Mouse (Mus musculus) limb, embryonic 15.5 days (tissue): ENCODE measurements around the gene Ano9. TPM values are rescaled to one million over a fixed set of nuclear protein-coding genes. Genes with fewer than 3 reads are reported as not detected.

Experiments
- ATAC-seq: fragments of 200-750 bp; cut with Nextera tagmentation; 2 replicates; pipeline ENCODE4 v1.8.0; 2017; ENCODE audit warnings: low read depth, moderate TSS enrichment; ENCODE audit not compliant: insufficient number of reproducible peaks, low FRiP score, low TSS enrichment
- H3K27ac ChIP-seq: fragments of 300-500 bp; sonication (generic); 2 replicates; pipeline ENCODE4 v1.5.1; 2015; ENCODE audit warnings: moderate library complexity, mild to moderate bottlenecking, inconsistent platforms
- H3K27me3 ChIP-seq: fragments of 300-500 bp; sonication (generic); 2 replicates; pipeline ENCODE4 v1.6.1; 2015; ENCODE audit warnings: inconsistent platforms
- H3K36me3 ChIP-seq: fragments of 300-500 bp; sonication (generic); 2 replicates; pipeline ENCODE4 v1.6.1; 2015; ENCODE audit warnings: inconsistent platforms
- H3K4me1 ChIP-seq: fragments of 300-500 bp; sonication (generic); 2 replicates; pipeline ENCODE4 v1.6.1; 2015; ENCODE audit warnings: inconsistent platforms
- H3K4me2 ChIP-seq: fragments of 300-500 bp; sonication (generic); 2 replicates; pipeline ENCODE4 v1.6.1; 2015; ENCODE audit warnings: mild to moderate bottlenecking, inconsistent platforms
- H3K4me3 ChIP-seq: fragments of 300-500 bp; sonication (generic); 2 replicates; pipeline ENCODE4 v1.5.1; 2015; ENCODE audit warnings: mild to moderate bottlenecking, inconsistent platforms
- H3K9ac ChIP-seq: fragments of 300-500 bp; sonication (generic); 2 replicates; pipeline ENCODE4 v1.6.1; 2015; ENCODE audit warnings: inconsistent platforms
- H3K9me3 ChIP-seq: fragments of 300-500 bp; sonication (generic); 2 replicates; pipeline ENCODE4 v1.6.1; 2016; ENCODE audit warnings: inconsistent platforms
- WGBS: fragments of 180-500 bp; shearing (Covaris S2); methylation state at CpG from one replicate; pipeline ENCODE4 v1.1.7; 2015; 5-methylcytosine and 5-hydroxymethylcytosine counted together
- polyA plus RNA-seq: library from polyadenylated mRNA; unstranded; fragments of >200 nt; fragmentation: Nextera tagmentation; extraction: Ambion mirVana; gene quantifications from 2 replicates; pipeline ENCODE4 v1.2.1, GENCODE M21; 2015

The Ano9 gene
- polyA plus RNA-seq, 1 experiment from 2014 or later: 24.1 TPM

DNA sequence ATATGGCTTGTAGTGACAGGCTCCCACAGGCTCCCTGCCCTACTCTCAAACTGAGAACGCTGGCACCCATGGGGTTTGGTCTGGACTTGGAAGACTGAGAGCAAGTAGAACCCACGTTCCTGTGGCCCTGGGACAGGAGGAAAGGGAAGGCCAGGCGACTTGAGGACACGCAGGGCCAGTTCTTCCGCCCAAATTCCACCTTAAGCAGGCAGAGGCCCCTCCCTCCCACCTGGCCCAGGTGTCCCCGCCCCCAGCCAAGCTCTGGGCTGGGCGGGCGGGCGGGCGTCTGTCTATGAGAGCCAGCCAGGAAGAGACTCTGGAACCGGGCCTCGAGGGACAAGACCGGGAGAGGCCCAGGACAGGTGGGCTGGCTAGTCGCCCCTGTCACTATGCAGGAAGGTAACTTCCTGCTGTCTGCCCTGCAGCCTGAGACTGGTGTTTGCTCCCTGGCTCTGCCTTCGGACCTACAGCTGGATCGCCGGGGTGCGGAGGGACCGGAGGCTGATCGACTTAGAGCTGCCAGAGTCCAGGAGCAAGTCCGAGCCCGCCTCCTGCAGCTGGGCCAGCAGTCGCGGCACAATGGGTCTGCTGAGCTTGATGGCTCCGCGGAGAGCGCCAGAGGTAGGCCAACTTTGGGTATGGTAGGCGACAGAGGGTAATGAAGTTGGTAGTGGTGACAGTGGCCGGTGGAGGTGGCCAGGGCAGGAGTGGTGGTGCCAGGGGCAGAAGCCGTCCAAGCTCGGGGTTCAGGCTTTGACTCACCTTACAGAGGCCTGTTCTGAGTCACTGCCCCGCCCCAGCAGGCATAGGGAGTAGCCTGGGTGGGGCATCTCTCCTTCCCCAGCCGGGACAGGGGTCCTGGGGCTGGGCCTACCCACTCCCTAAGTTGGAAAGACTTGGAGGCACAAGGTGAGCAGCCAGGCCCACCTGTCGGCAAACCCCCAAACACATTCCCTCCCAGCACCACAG is 37.8 kb downstream of the Ano9 start:
- peak overlapping the region; percentile 35 for H3K4me3 ChIP-seq
- peaks cover 9% of the 10 kb centered on the region; the same call in 1 of the 2 replicates for H3K4me1 ChIP-seq
- peak overlapping the region; percentile 35 for H3K9ac ChIP-seq
- WGBS: 26% methylated on average over 32 of the region's 34 CpGs
- no peaks in the 10 kb centered on the region for H3K9me3 ChIP-seq
- peaks cover 7% of the 10 kb centered on the region; the same call in 1 of the 2 replicates for H3K27me3 ChIP-seq
- no peak for ATAC-seq
- peak overlapping the region; percentile 27 for H3K4me2 ChIP-seq
- H3K36me3 ChIP-seq: 0 out of 2 replicates have a peak, but pooled peaks cover 6% of the 10 kb centered on the region
- H3K27ac ChIP-seq: peak overlapping the region; percentile 66

DNA sequence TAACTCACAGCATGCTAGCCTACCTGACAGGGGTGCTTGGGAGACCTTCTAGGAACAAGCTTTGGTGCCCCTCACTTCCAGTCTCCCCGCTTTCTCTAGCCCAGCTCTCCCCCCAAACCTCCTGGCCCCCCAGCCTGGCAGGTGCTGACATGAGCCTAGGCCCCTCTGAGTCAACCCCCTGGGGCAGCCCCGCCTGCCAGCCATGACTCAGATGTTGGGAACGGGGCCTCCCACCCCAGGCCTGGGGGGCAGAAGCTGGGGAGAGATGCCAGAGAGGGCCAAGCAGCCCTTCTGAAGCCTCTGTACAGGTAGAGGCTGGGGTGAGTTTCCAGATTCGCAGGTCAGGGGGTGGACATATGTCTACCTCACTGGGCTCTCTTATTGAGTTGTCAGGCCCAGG is 38.7 kb downstream of the Ano9 start:
- no peak overlapping the region for H3K9ac ChIP-seq
- ATAC-seq: no peak
- WGBS: 69% methylated on average over 4 of the region's 4 CpGs
- H3K27me3 ChIP-seq: peaks cover 7% of the 10 kb centered on the region; the same call in 1 of the 2 replicates
- peak overlapping the region; percentile 66 for H3K27ac ChIP-seq
- 0 out of 2 replicates have a peak overlapping the region, but pooled peaks have one; percentile 27 for H3K4me2 ChIP-seq
- H3K4me1 ChIP-seq: peaks cover 9% of the 10 kb centered on the region; the same call in 1 of the 2 replicates
- 0 out of 2 replicates have a peak, but pooled peaks cover 6% of the 10 kb centered on the region for H3K36me3 ChIP-seq
- H3K9me3 ChIP-seq: no peaks in the 10 kb centered on the region
- H3K4me3 ChIP-seq: peak overlapping the region; percentile 35

DNA sequence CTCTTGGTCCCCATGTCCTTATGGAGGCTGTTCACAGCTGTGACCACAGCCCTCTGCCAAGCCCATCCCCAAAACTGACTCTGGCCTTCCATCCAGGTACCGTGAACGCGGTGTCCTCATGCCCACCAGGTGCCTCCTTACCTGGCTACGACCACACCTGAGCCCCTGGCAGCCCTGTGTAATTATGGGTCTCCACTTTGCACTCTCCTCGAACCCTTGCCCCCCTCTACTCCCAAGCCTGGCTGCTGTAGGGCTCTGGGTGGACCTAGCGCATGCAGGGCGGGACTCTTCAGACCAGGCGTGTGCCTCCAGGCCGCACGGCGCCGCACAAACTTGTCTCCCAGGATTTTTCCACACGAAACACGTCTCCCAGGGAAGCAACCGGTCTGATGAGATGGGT is 39.8 kb downstream of the Ano9 start, which contains the start of gene Pkp3:
Gene Pkp3 (plus strand): TSS at position 378 of the 400 bp plus-strand sequence.
- 85% methylated on average over 15 of the region's 15 CpGs for WGBS
- Histone ChIP-seq H3K9me3 (no peaks in the 10 kb centered on the region), H3K4me1 (peaks cover 9% of the 10 kb centered on the region; the same call in 1 of the 2 replicates), H3K4me3 (peak within 1 kb of the TSS; percentile 35), H3K36me3 (0 out of 2 replicates have a peak, but pooled peaks cover 3% of the 10 kb centered on the region), H3K4me2 (peak within 1 kb of the TSS; percentile 27; the same call in 1 of the 2 replicates), H3K9ac (no peak within 1 kb of the TSS), H3K27ac (peak within 1 kb of the TSS; percentile 66), H3K27me3 (peaks cover 7% of the 10 kb centered on the region; the same call in 1 of the 2 replicates)
- ATAC-seq: 0 out of 2 replicates have a peak, but pooled peaks have one; percentile 8

DNA sequence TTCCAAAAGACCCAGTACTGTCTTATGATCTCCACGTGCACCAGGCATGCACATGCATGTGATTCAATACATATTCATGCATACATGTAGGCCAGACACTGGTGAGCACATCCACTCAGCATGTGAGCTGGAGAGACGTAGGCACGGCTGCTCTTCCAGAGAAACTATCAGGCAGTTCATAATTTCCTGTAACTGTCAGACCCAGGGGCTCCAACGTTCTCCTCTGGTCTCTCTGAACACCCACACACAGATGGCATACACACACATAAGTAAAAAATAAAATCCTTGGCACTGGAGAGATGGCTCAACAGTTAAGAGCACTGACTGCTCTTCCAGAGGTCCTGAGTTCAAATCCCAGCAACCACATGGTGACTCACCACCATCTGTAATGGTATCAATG is 43.8 kb downstream of the Ano9 start:
- peaks cover 24% of the 10 kb centered on the region for H3K27me3 ChIP-seq
- H3K36me3 ChIP-seq: no peaks in the 10 kb centered on the region
- no peak overlapping the region for H3K4me3 ChIP-seq
- ATAC-seq: no peak
- WGBS: 70% methylated on average over 4 of the region's 4 CpGs
- H3K9me3 ChIP-seq: no peaks in the 10 kb centered on the region
- peaks cover 24% of the 10 kb centered on the region for H3K4me1 ChIP-seq
- no peak overlapping the region for H3K4me2 ChIP-seq
- no peak overlapping the region for H3K27ac ChIP-seq
- H3K9ac ChIP-seq: no peak overlapping the region

DNA sequence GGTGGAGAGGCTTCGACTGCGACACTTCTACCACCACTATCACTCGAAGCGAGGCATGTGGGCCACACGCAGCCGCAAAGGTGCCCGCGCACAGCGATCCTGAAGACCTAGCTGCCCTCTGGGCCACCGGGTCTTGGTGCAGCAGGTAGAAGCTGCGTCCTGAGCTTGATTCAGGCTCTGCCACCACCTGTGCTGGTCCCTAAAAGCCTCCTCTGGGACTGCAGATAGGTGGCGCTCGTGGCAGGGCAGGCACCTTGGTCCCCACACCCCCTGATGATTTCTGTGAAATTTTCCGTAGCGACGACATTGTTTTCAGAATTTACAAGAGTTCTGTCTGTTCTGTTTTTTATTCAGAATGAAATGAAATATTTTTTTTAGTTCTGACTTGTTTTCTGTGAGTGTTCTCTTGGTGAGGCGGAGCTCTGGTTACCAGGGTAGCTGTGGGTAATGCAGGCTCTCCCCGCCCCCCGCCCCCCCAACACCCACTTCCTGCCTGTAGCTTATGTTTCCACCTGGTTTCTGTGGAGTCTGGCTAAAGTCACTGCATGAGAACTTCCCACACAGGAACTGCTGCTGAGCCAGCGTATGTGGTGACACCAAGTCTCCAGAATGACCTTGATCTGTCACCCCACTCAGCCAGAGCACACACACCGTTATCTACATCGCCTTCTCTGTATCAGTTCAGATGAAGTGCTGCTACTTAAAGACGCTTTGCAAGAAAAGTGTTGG is 45.4 kb downstream of the Ano9 start:
- H3K9me3 ChIP-seq: no peaks in the 10 kb centered on the region
- 27% methylated on average over 23 of the region's 23 CpGs for WGBS
- no peak overlapping the region for H3K4me3 ChIP-seq
- H3K4me2 ChIP-seq: 0 out of 2 replicates have a peak overlapping the region, but pooled peaks have one; percentile 12
- no peak overlapping the region for H3K9ac ChIP-seq
- peaks cover 13% of the 10 kb centered on the region; the same call in 1 of the 2 replicates for H3K36me3 ChIP-seq
- no peak for ATAC-seq
- peaks cover 24% of the 10 kb centered on the region for H3K27me3 ChIP-seq
- H3K4me1 ChIP-seq: peaks cover 27% of the 10 kb centered on the region
- H3K27ac ChIP-seq: 0 out of 2 replicates have a peak overlapping the region, but pooled peaks have one; percentile 5

DNA sequence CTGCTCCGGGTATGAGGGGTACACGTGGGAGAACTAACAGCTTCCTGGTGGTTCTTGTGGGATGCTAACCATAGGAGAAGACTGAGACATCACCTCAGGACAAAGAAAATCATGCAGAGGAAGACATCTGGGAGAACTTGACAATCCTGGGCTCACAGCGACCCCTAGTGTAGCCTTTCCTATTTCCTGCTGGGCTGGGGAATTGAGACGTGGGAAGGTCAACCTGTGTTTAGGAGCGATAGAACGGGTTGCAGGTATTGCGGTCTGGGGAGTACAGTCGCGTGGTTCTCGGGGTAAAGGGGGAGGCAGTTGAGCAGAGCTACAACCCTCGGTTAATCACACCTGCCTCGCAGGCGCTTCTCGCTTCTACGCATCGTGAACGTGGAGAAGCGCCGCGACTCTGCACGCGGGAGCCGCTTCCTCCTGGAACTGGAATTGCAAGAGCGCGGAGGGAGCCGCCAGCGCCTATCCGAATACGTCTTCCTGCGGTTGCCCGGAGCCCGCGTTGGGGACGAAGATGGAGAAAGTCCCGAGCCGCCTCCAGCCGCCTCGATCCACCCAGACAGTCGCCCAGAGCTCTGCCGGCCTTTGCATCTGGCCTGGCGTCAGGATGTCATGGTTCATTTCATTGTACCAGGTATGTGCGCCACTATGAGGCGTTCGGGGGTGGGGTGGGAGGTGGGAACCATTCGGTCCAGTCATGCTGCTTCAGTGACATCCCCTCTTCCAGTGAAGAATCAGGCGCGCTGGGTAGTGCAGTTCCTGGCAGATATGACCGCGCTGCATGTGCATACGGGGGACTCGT is 47.3 kb downstream of the Ano9 start:
- Histone ChIP-seq H3K4me1 (peaks cover 27% of the 10 kb centered on the region), H3K4me3 (peak overlapping the region; percentile 35), H3K27ac (no peak overlapping the region), H3K27me3 (peaks cover 24% of the 10 kb centered on the region), H3K36me3 (peaks cover 16% of the 10 kb centered on the region; the same call in 1 of the 2 replicates), H3K9me3 (no peaks in the 10 kb centered on the region), H3K9ac (0 out of 2 replicates have a peak overlapping the region, but pooled peaks have one; percentile 18), H3K4me2 (peak overlapping the region; percentile 73)
- ATAC-seq: 0 out of 2 replicates have a peak, but pooled peaks have one; percentile 4
- 2% methylated on average over 51 of the region's 51 CpGs for WGBS

DNA sequence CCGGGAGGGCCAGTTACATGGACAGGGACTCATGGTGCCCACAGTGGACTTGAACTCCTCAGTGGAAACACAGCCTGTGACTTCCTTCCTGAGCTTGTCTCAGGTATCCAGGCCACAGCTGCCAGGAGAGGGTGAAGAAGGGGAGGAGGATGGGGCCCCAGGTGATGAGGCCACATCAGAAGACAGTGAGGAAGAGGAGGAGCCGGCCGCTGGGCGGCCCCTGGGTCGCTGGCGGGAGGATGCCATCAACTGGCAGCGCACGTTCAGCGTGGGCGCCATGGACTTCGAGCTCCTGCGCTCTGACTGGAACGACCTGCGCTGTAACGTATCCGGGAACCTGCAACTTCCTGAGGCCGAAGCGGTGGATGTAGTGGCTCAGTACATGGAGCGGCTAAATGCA is 49.3 kb downstream of the Ano9 start:
- Histone ChIP-seq H3K9ac (no peak overlapping the region), H3K9me3 (no peaks in the 10 kb centered on the region), H3K4me3 (no peak overlapping the region), H3K4me2 (no peak overlapping the region), H3K27ac (no peak overlapping the region), H3K36me3 (peaks cover 27% of the 10 kb centered on the region), H3K27me3 (peaks cover 24% of the 10 kb centered on the region), H3K4me1 (peaks cover 27% of the 10 kb centered on the region)
- WGBS: 76% methylated on average over 19 of the region's 19 CpGs
- ATAC-seq: no peak

- Histone ChIP-seq H3K27ac (no peak overlapping the region), H3K9me3 (no peaks in the 10 kb centered on the region), H3K4me3 (no peak overlapping the region), H3K4me1 (peaks cover 31% of the 10 kb centered on the region), H3K36me3 (peaks cover 29% of the 10 kb centered on the region), H3K27me3 (peaks cover 2% of the 10 kb centered on the region), H3K9ac (no peak overlapping the region), H3K4me2 (no peak overlapping the region)
- WGBS: 90% methylated on average over 7 of the region's 7 CpGs
- no peak for ATAC-seq
Measured at GRCm38 (mm10) chr7:141064576-141064975, 53.0 kb downstream of the Ano9 start.

DNA sequence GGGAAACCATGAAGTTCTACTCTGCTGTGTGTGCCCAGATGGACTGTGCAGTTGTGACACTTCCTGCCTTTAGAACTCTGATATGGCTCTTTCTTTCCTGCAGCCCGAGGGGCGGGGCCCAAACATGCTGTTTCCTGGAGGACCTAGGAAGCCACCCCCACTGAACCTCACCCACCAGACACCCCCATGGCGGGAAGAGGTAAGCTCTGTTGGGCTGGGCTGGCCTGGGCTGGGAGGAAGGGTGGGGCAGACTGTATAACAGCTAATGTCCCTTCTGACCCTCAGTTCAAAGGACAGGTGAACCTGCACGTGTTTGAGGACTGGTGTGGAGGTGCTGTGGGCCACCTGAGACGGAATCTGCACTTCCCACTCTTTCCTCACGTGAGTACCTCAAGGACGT is 53.4 kb downstream of the Ano9 start:
- 78% methylated on average over 7 of the region's 7 CpGs for WGBS
- ATAC-seq: no peak
- Histone ChIP-seq H3K27ac (no peak overlapping the region), H3K4me2 (no peak overlapping the region), H3K9me3 (no peaks in the 10 kb centered on the region), H3K4me1 (peaks cover 31% of the 10 kb centered on the region), H3K36me3 (peaks cover 29% of the 10 kb centered on the region), H3K9ac (no peak overlapping the region), H3K27me3 (no peaks in the 10 kb centered on the region), H3K4me3 (no peak overlapping the region)

DNA sequence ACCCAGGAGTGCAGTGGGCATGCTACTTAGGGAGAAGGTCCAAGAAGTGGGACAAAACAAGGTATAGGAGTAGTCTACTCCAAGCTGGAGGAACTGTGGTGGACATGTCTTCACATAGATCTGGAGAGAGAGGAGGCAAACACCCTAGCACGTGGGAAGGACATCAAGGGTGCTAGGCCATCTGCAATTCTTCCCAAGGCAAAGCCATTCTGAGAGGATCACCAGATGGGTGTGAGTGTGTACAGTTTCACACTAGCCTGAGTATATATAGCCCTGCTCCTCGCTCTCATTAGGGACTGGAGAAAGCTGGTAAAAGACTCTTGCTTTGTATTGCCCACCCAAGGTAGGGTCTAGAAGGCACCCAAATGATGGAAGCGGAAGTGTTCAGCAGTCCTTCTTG is 54.3 kb downstream of the Ano9 start:
- Histone ChIP-seq H3K4me2 (no peak overlapping the region), H3K4me3 (no peak overlapping the region), H3K36me3 (peaks cover 27% of the 10 kb centered on the region), H3K27me3 (no peaks in the 10 kb centered on the region), H3K4me1 (peaks cover 31% of the 10 kb centered on the region), H3K27ac (no peak overlapping the region), H3K9me3 (no peaks in the 10 kb centered on the region), H3K9ac (no peak overlapping the region)
- no peak for ATAC-seq
- 87% methylated on average over 3 of the region's 3 CpGs for WGBS

GRCm38 (mm10) chr7:141062525-141062924 is 55.1 kb downstream of the Ano9 start:
- Histone ChIP-seq H3K36me3 (peaks cover 19% of the 10 kb centered on the region), H3K9ac (no peak overlapping the region), H3K4me2 (no peak overlapping the region), H3K27ac (no peak overlapping the region), H3K27me3 (no peaks in the 10 kb centered on the region), H3K4me1 (peaks cover 28% of the 10 kb centered on the region), H3K9me3 (no peaks in the 10 kb centered on the region), H3K4me3 (no peak overlapping the region)
- ATAC-seq: no peak
- 78% methylated on average over 7 of the region's 7 CpGs for WGBS
